Mouse (Mus musculus): ENCODE results near the gene Leng9. TPM values are rescaled to one million over a fixed set of nuclear protein-coding genes. Genes with fewer than 3 reads are reported as not detected.

Leng9 gene
- polyA plus RNA-seq, 1 experiment, result 9.9 TPM

DNA sequence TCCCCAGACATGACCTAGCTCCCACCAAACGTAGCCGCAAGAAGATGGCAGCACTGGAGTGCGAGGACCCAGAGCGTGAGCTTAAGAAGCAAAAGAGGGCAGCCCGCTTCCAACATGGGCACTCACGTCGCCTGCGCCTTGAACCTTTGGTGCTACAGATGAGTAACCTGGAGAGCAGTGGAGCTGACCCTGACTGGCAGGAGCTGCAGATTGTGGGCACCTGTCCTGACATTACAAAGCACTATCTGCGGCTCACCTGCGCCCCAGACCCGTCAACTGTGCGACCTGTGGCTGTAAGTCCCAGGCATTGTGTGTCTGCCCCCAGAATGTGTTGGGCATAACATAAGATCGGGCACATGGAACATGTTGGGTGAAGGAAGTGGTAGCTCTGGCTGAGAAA, 6.1 kb downstream of the Leng9 start:
- no peak for TF ChIP-seq CTCF (IDR thresholded peaks at IDR 0.05; ENCODE audit: extremely low read depth, insufficient read depth, insufficient read length, insufficient replicate concordance)
- no peak for TF ChIP-seq POLR2A (IDR thresholded peaks at IDR 0.05; ENCODE audit: low read depth, low read length)
- Histone ChIP-seq H3K4me3 (ENCODE audit: extremely low read depth, insufficient read depth, insufficient read length) (no peak overlapping the region), H3K27me3 (ENCODE audit: control insufficient read depth, insufficient read depth, low read length) (no peaks in the 10 kb centered on the region), H3K36me3 (ENCODE audit: control insufficient read depth, insufficient read depth, low read length) (peaks cover 66% of the 10 kb centered on the region), H3K4me1 (ENCODE audit: control insufficient read depth, insufficient read depth, insufficient read length) (peaks cover 6% of the 10 kb centered on the region; the same call in 1 of the 2 replicates), H3K27ac (ENCODE audit: insufficient read depth, low read length) (no peak overlapping the region)
- WGBS, result 95% methylated on average over 13 of the region's 13 CpGs
- DNase-seq (ENCODE audit: low read depth in 1 of 2, low spot score in 2 of 2), result no peak

DNA sequence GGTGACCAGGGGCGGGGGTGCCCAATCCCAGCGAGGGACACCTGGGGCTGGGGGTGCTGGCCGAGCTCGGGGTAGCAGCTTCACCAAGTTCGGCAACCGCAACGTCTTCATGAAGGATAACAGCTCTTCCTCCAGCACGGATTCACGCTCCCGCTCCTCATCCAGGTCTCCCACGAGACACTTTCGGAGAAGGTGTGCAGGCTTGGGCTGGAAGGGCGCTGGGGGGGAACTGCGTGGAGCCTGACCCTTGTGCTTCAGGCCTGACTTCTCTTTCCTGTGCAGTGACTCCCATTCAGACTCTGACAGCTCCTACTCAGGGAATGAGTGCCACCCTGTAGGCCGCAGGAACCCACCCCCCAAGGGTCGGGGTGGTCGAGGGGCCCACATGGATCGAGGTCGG, 6.7 kb downstream of the Leng9 start:
- Histone ChIP-seq H3K36me3 (ENCODE audit: control insufficient read depth, insufficient read depth, low read length) (peaks cover 68% of the 10 kb centered on the region), H3K4me1 (ENCODE audit: control insufficient read depth, insufficient read depth, insufficient read length) (peaks cover 4% of the 10 kb centered on the region; the same call in 1 of the 2 replicates), H3K27me3 (ENCODE audit: control insufficient read depth, insufficient read depth, low read length) (no peaks in the 10 kb centered on the region), H3K27ac (ENCODE audit: insufficient read depth, low read length) (no peak overlapping the region), H3K4me3 (ENCODE audit: extremely low read depth, insufficient read depth, insufficient read length) (no peak overlapping the region)
- WGBS, result 94% methylated on average over 19 of the region's 19 CpGs
- DNase-seq (ENCODE audit: low read depth in 1 of 2, low spot score in 2 of 2), result no peak
- TF ChIP-seq POLR2A (IDR thresholded peaks at IDR 0.05; ENCODE audit: low read depth, low read length), result no peak
- TF ChIP-seq CTCF (IDR thresholded peaks at IDR 0.05; ENCODE audit: extremely low read depth, insufficient read depth, insufficient read length, insufficient replicate concordance), result no peak

DNA sequence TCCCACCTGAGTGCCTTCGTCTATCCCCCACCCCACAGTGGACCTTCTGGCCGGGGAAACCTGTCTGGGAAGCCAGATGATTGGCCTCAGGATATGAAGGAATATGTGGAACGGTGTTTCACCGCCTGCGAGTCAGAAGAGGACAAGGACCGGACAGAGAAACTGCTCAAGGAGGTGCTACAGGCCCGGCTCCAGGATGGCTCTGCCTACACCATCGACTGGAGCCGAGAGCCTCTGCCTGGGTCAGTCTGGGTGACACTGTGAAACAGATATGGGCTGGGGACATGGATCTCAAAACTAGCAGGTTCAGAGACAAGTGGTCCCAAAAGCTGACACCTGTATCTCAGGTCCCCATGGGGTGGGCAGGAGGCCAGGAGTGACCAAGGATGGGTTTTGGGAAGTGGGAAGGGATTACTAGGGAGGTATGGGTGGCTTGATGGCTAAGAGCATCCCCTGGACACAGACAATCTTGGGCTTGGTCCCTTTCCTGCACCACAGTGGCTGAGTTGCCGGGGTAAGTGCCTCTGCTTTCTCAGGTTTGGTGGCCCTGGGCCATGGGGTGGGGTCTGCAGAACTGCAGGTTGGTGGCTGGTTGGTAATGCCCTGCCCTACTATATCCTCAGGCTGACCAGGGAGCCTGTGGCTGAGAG, 7.3 kb downstream of the Leng9 start:
- no peak overlapping the region for H3K4me3 ChIP-seq (ENCODE audit: extremely low read depth, insufficient read depth, insufficient read length)
- no peak overlapping the region for H3K27ac ChIP-seq (ENCODE audit: insufficient read depth, low read length)
- 93% methylated on average over 10 of the region's 10 CpGs for WGBS
- H3K27me3 ChIP-seq (ENCODE audit: control insufficient read depth, insufficient read depth, low read length), result no peaks in the 10 kb centered on the region
- peaks cover 68% of the 10 kb centered on the region for H3K36me3 ChIP-seq (ENCODE audit: control insufficient read depth, insufficient read depth, low read length)
- H3K4me1 ChIP-seq (ENCODE audit: control insufficient read depth, insufficient read depth, insufficient read length), result 0 out of 2 replicates have a peak, but pooled peaks cover under 1% of the 10 kb centered on the region
- no peak for DNase-seq (ENCODE audit: low read depth in 1 of 2, low spot score in 2 of 2)
- TF ChIP-seq CTCF (IDR thresholded peaks at IDR 0.05; ENCODE audit: extremely low read depth, insufficient read depth, insufficient read length, insufficient replicate concordance) (no peak), POLR2A (IDR thresholded peaks at IDR 0.05; ENCODE audit: low read depth, low read length) (no peak)

DNA sequence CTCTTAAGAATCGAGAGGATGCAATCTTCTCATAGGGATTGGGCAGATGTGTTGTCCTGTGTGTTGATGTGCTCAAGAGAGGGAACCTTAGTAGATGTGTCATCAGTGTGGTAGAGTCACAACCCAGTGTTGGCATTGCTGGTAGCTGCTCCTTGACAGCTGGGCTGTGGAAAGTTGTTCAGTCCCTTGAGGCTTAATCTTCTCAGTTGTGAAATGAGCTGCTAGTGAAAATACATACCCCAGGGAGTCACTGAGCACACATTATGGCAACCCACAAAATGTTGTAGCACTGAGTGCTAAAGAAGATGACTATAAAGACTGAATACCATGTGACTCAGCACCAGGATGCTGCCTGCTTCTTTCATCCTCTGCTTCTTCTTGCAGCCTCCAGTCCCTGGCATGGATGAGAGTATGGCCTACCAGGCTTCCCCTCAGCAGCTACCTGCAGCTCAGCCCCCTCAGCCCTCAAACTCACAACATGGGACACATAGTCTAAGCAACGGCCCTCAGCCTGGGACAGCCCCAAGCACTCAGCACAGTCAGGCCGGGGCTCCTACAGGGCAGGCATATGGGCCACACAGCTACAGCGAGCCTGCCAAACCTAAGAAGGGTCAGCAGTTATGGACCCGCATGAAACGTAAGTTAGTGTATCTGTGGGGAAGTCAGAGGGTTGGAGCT, 8.4 kb downstream of the Leng9 start:
- no peak overlapping the region for H3K27ac ChIP-seq (ENCODE audit: insufficient read depth, low read length)
- 92% methylated on average over 6 of the region's 6 CpGs for WGBS
- TF ChIP-seq CTCF (IDR thresholded peaks at IDR 0.05; ENCODE audit: extremely low read depth, insufficient read depth, insufficient read length, insufficient replicate concordance) (no peak), POLR2A (IDR thresholded peaks at IDR 0.05; ENCODE audit: low read depth, low read length) (no peak)
- peaks cover 60% of the 10 kb centered on the region for H3K36me3 ChIP-seq (ENCODE audit: control insufficient read depth, insufficient read depth, low read length)
- no peak for DNase-seq (ENCODE audit: low read depth in 1 of 2, low spot score in 2 of 2)
- H3K4me1 ChIP-seq (ENCODE audit: control insufficient read depth, insufficient read depth, insufficient read length), result 0 out of 2 replicates have a peak, but pooled peaks cover 3% of the 10 kb centered on the region
- no peak overlapping the region for H3K4me3 ChIP-seq (ENCODE audit: extremely low read depth, insufficient read depth, insufficient read length)
- H3K27me3 ChIP-seq (ENCODE audit: control insufficient read depth, insufficient read depth, low read length), result no peaks in the 10 kb centered on the region

DNA sequence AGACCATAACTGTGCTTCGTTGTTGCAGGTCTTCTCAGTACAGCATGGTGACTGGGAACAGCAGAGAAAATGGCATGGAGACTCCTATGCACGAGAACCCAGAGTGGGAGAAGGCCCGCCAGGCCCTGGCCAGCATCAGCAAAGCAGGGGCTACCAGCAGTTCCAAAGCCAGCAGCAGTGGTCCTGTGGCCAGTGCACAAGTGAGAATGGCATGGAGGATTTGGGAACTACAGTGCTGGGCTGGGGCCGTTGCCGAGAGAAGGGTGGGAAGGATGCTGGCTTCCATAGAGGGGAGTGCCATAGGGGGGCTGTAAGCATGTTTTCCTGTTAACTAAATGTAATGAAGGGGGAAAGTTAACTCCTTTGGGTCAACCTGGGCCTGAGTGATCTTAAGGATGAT, 10.8 kb downstream of the Leng9 start:
- WGBS, result 90% methylated on average over 5 of the region's 5 CpGs
- H3K36me3 ChIP-seq (ENCODE audit: control insufficient read depth, insufficient read depth, low read length), result peaks cover 45% of the 10 kb centered on the region
- TF ChIP-seq CTCF (IDR thresholded peaks at IDR 0.05; ENCODE audit: extremely low read depth, insufficient read depth, insufficient read length, insufficient replicate concordance) (no peak), POLR2A (IDR thresholded peaks at IDR 0.05; ENCODE audit: low read depth, low read length) (no peak)

DNA sequence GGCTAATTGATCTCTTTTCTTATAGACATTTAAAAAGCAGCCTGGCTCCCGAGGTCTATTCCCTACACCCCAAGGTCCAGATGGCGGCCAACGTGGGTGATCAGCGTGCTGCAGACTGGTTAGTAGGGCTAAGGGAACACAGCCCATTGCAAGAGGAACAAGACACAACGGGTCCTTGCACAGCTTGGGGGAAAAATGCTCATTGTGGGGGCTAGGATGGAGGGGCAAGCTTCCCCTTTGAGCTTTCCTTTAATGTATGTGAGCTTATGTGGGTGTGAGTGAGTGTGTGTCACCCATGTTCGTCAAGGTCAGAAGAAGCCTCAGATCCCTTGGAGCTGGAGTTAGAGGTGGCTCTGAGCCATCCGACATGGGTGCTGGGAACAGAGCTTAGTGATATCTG, 11.5 kb downstream of the Leng9 start:
- Histone ChIP-seq H3K27ac (ENCODE audit: insufficient read depth, low read length) (no peak overlapping the region), H3K4me3 (ENCODE audit: extremely low read depth, insufficient read depth, insufficient read length) (no peak overlapping the region), H3K4me1 (ENCODE audit: control insufficient read depth, insufficient read depth, insufficient read length) (peaks cover 3% of the 10 kb centered on the region; the same call in 1 of the 2 replicates), H3K27me3 (ENCODE audit: control insufficient read depth, insufficient read depth, low read length) (no peaks in the 10 kb centered on the region), H3K36me3 (ENCODE audit: control insufficient read depth, insufficient read depth, low read length) (peaks cover 38% of the 10 kb centered on the region)
- no peak for DNase-seq (ENCODE audit: low read depth in 1 of 2, low spot score in 2 of 2)
- WGBS, result 91% methylated on average over 7 of the region's 7 CpGs
- no peak for TF ChIP-seq CTCF (IDR thresholded peaks at IDR 0.05; ENCODE audit: extremely low read depth, insufficient read depth, insufficient read length, insufficient replicate concordance)
- no peak for TF ChIP-seq POLR2A (IDR thresholded peaks at IDR 0.05; ENCODE audit: low read depth, low read length)

More for the DNA sequence above, 10.8 kb downstream of the Leng9 start:
- Histone ChIP-seq H3K4me3 (ENCODE audit: extremely low read depth, insufficient read depth, insufficient read length) (no peak overlapping the region), H3K27ac (ENCODE audit: insufficient read depth, low read length) (no peak overlapping the region), H3K4me1 (ENCODE audit: control insufficient read depth, insufficient read depth, insufficient read length) (peaks cover 3% of the 10 kb centered on the region; the same call in 1 of the 2 replicates), H3K27me3 (ENCODE audit: control insufficient read depth, insufficient read depth, low read length) (no peaks in the 10 kb centered on the region)
- DNase-seq (ENCODE audit: low read depth in 1 of 2, low spot score in 2 of 2), result no peak

DNA sequence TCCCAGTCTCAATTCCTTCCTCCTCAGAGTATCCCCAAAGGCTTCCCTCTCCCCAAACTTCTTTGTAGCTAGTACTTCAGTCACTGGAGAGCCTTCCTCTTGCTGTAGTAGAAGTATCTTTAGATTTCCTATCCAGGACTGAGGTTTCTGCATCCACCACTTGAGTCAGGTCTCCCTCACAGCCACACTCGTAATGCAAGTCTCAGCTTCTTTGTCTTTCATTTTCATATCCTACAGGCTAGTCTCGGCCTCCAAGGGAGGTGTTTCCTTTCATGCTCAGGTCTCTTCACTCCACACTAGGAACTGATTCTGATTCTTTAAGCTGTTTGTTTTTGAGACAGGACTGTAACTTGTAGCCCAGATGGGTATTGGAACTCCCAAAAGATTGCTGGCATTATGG, 12.0 kb downstream of the Leng9 start:
- no peak overlapping the region for H3K4me3 ChIP-seq (ENCODE audit: extremely low read depth, insufficient read depth, insufficient read length)
- H3K36me3 ChIP-seq (ENCODE audit: control insufficient read depth, insufficient read depth, low read length), result peaks cover 33% of the 10 kb centered on the region
- H3K4me1 ChIP-seq (ENCODE audit: control insufficient read depth, insufficient read depth, insufficient read length), result peaks cover 3% of the 10 kb centered on the region; the same call in 1 of the 2 replicates
- no peak overlapping the region for H3K27ac ChIP-seq (ENCODE audit: insufficient read depth, low read length)
- TF ChIP-seq POLR2A (IDR thresholded peaks at IDR 0.05; ENCODE audit: low read depth, low read length) (no peak), CTCF (IDR thresholded peaks at IDR 0.05; ENCODE audit: extremely low read depth, insufficient read depth, insufficient read length, insufficient replicate concordance) (no peak)
- H3K27me3 ChIP-seq (ENCODE audit: control insufficient read depth, insufficient read depth, low read length), result no peaks in the 10 kb centered on the region
- 75% methylated on average over 2 of the region's 2 CpGs for WGBS
- DNase-seq (ENCODE audit: low read depth in 1 of 2, low spot score in 2 of 2), result no peak
